Mouse (Mus musculus): ENCODE data around the gene Mesp2.

Gene Mesp2

DNA sequence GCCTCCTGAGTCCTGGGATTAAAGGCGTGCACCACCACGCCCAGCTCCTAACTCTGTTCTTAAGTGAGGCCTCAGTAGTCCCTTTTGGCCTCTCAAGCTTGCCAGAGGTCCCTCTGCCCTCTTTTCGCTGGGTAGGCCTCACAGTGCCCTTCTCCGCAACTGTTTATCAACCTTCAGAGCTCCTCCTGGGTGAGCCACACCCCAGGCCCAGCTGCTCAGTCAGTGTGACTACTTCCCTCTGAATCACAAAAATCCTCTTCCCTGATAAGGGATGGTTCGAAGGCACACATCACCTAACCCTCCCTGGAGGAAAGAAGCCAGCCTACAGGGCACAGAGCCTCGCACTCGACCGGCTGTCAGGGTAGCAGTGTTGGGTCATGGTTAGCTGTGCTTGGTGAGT lies 51.3 kb downstream of the Mesp2 start:
- DNase-seq (ENCODE audit: low read depth) = no peak
